Mouse (Mus musculus): ENCODE results near the gene Wnt3.
A peak's percentile ranks its signal among the peaks of the same experiment; 100 is the strongest.

Wnt3 gene

GRCm38 (mm10) chr11:103774228-103774530 is 229 bp downstream of the Wnt3 start:
- DNase-seq = no peak

- DNase-seq = no peak
Observed at GRCm38 (mm10) chr11:103780152-103780551, 6.2 kb downstream of the Wnt3 start.

DNA sequence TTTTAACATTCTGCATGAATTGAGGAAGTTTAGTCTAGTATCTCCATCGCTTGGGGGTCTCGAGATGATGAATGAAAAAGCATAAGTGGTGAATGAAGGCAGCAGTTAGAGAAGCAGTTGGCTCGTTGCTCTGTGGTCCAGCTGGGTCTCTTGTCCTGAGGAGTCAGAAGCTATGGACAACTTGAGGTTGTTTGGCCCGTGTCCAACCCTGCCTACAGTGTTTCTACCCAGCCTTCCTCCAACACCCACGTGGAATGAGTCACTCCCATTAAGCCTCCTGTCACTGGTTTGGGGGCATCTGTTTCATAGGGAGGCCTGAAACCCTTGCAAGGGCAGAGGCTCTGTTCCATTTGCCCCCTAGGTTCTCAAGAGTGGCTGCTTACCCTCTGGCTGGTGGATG is 16.0 kb downstream of the Wnt3 start:
- DNase-seq = no peak

GRCm38 (mm10) chr11:103801128-103801527 is 27.2 kb downstream of the Wnt3 start:
- no peak for DNase-seq

GRCm38 (mm10) chr11:103804126-103804525 is 30.2 kb downstream of the Wnt3 start:
- DNase-seq = peak; percentile 48

GRCm38 (mm10) chr11:103804804-103805203 is 30.9 kb downstream of the Wnt3 start:
- no peak for DNase-seq

- no peak for DNase-seq
Observed at GRCm38 (mm10) chr11:103807966-103808365, 34.0 kb downstream of the Wnt3 start.

DNA sequence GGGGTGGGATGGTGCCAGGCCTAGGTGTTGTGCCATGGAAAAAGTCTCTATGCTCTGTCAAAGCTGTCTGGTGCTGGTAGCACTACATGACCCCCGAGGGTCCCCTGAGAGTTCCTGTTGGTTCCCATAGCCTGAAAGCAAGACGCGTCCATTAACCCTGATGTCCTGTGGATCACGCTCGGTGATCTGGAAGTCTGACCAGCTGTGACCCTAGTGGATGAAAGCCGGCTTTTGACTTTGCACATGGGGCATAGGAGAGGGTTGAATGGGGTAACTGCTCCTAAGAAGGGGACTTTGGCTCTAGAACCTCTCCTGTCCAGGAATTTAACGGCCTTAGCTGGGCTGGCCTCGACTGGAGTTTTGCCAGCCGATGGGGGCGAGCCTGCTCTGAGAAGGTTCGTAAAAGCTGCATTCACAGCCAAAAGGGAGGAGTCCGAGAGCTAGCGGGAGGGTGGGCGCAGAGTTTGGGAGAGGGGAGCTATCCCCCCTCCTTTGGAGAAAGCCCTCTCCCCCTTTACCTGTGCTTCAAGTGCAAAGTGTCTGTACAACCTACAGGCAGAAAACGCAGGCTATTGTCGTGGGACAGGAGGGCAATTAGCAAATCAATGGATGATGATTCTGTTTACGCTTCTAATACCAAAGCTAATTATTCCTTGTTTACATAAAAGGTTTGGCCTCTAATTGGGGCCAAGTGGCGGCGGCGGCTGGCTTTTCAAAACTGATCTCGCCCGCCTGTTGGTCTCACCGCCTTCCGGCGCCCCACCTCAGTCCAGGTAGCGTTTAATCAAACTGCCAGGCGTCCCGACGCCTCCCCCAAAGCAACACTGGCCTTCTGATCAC is 35.0 kb downstream of the Wnt3 start:
- no peak for DNase-seq

DNA sequence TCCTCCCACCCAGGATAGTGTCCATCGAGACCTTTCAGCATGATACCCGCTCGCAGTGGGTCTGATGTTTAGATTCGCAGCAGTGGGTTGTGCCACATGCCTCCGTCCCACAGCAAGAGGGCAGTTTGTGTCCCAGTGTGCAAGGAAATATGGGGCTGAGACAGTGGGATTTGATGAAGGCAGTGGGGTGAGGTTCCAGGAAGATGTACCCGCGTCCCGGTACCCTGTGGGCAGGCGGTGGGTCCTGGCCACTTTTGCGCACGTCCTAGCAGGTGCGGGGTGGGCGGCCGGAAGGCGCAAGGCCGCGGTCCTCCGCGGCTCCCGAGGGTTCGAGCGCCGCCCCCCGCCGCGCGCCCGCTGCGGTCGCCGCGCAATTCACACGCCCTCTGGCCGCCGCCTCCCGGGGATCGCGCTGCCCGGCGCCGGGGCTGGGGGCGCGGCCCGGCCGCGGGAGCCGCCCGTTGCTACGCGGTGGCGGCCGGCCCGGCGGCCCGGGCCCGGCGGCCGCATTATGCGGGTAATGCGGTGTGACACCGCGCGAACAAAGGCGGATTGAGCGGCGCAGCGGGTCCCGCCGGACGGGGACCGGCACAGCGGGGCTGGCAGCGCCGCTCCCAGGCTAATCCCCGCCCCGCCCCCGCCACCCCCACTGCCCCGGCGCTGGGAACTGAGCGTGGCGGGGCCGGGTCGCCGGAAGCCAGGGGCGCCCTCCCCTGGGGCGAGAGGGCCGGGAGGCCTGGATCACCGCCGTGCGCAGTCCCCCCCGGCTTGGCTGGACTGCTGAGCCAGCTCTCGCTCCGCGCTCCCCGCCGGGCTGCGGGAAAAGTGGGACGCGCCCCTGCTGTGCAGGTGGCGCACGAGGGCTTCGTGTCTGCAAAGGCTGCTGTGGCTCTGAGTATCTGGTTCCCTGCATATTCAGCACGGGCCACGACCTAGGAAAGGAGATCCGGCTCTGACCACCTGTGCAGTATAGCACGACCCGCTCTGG is 36.0 kb downstream of the Wnt3 start:
- DNase-seq = no peak

GRCm38 (mm10) chr11:103810631-103811030 is 36.7 kb downstream of the Wnt3 start:
- DNase-seq = no peak

DNA sequence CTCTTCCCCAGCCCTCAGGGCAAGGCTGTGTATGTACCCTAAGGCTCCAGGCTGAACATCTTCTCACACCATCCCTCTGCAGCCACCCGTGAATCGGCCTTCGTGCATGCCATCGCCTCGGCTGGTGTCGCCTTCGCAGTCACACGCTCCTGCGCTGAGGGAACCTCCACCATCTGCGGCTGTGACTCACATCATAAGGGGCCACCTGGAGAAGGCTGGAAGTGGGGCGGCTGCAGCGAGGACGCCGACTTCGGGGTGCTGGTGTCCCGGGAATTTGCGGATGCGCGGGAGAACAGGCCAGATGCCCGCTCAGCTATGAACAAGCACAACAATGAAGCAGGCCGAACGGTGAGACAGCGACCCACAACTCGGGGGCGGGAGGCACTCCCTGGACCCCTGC is 37.3 kb downstream of the Wnt3 start:
- no peak for DNase-seq

DNA sequence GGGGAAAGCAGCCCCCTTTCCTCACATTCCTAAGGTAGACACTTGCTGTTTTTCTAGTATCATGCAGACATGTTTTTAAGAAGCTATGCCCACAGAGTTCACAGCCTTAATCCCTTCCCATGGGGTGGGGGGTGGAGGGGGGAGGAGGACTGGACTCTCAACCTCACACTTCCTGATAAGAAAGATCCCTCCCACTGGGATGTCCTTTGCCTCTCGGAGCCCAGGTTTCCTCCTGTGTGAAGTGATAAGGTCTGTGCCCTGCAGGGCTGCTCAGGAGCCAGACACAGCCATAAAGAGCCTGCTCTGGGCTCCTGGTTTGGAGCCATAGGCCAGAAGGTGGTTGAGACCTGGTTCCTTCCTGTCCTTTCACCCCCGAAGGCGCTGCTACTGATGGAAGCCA is 40.9 kb downstream of the Wnt3 start:
- DNase-seq = no peak

- DNase-seq = peak; percentile 41
Observed at GRCm38 (mm10) chr11:103815986-103816385, 42.0 kb downstream of the Wnt3 start.

- DNase-seq = no peak
Observed at GRCm38 (mm10) chr11:103816719-103817118, 42.8 kb downstream of the Wnt3 start.

DNA sequence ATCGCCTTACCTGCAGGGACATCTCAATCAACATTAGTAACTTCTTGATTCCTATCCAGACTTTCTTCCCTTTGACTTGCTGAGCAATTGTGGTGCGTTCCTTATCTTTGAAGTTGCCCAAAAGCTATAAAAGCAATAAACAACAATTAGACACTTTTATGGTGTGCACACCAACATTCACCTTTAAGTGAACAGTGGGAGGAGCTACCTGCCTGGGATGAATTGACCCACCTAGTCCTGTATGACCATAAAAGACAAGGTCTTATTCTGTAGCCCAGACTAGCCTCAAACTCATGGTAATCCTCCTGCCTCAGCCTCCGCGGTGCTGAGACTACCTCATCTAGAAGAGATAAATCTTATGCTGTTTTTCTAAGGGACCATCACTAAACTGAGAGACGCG is 53.3 kb downstream of the Wnt3 start:
- no peak for DNase-seq

- DNase-seq = no peak
Observed at GRCm38 (mm10) chr11:103828866-103829265, 54.9 kb downstream of the Wnt3 start.

DNA sequence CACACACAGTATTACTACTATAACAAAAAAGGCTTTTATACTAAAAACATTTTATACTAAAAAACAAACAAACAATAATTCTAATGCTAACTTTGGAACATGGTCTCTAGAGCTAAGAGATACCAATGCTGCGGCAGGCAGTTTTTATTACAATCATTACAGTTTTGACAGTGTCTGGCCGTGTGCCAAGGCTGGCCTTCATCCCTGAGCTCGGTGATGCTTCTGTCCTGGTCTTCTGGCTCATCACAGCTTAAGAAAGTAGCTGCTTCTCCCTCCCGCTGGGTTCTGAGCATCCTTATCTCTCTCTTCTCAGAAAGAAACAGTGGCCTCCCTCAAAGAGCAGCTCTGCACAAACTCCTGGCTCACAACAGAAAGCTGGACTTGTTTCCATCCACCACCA is 56.0 kb downstream of the Wnt3 start:
- no peak for DNase-seq

- no peak for DNase-seq
Observed at GRCm38 (mm10) chr11:103830476-103830875, 56.5 kb downstream of the Wnt3 start.

- DNase-seq = no peak
Observed at GRCm38 (mm10) chr11:103831766-103832165, 57.8 kb downstream of the Wnt3 start.

DNA sequence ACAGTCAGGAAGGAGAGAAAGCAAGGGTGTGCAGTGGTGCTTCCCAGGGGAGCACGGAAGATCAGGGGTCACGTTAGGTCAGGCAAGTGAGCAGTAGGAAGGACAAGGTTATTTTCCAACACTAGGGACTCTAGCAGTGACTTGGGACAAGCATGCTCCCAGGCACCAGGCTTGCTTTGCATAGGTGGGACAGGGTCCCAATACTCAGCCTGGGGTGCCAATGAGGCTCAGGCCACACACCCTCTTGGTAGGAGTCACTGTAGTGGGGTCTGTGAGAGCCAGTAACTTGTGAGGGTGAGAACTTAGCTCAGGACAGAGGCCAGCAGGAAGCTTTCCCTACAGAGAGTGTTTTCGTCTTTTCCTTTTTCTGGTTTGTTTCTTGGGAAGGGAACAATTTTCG is 58.4 kb downstream of the Wnt3 start:
- DNase-seq = no peak

GRCm38 (mm10) chr11:103838955-103839354 is 65.0 kb downstream of the Wnt3 start:
- DNase-seq = no peak

DNA sequence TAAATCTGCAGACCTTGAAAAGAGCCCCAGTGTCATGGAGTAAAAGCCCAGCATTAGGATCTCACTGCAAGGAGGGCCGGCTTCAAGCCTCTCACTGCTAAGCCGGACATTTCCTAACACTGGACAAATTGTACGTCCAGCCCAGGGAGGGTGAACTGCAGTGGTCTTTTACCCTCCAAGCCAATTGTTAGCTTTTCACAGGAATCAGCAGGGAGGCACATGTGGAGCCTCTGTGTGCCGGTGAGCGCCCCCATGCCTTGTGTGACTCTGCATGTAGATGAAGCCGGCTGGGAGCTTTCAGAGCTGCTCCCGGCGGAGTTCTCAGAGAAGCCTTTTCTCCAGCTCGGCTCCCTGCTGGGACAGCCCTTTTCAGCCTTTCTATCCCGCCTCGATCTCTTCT is 66.9 kb downstream of the Wnt3 start:
- DNase-seq = no peak

DNA sequence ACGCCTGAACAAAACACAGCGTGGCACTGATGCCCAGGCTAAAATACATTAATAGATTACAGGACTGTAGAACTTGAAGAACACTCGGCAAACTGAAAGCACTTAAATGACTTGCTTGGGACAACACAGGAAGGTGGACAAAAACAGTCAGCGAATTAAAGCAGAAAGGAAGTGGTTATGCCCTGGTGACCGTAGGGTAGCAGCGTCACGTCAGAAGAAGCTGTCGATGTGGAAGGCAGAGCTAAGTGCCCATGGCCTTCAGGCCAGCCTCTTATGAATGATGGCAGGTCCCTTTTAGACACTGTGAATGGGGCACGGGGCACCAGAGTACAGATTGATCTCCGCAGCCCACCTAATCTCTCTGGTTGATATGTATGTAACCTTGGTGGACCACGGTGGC is 74.3 kb downstream of the Wnt3 start:
- no peak for DNase-seq

Data from cerebellum, adult 8-10 months (tissue).